In genomic region chr11:115421328-115421727, GRCm38 (mm10) we compare ENCODE assay signal across 9 mouse cellular contexts. TPM values are rescaled to one million over a fixed set of nuclear protein-coding genes. Genes with fewer than 3 reads are reported as not detected.
DNase-seq lines count a peak whose midpoint lies in the region; ATAC-seq and TF ChIP-seq lines count a peak whose summit lies in the region.
"Had no signal": no experiment of that assay in that cellular context is flagged by ENCODE, and none has a peak within 500 bp of the region (broad histone marks: within the 10 kb centered on the region; RNA-seq: fewer than 3 reads in every experiment).

No protein-coding gene starts in this region.

- WGBS in cerebellum, adult 2 months = 0% methylated on average over 1 of the region's 1 CpGs
- 52% methylated on average over 1 of the region's 1 CpGs for WGBS in lung, embryonic 16.5 days
- 71% methylated on average over 1 of the region's 1 CpGs for WGBS in limb, embryonic 11.5 days
- WGBS in stomach, embryonic 14.5 days = 53% methylated on average over 1 of the region's 1 CpGs

- H3K9me3 ChIP-seq in lung, embryonic 16.5 days (ENCODE audit: control insufficient read depth, low read length) = no peaks in the 10 kb centered on the region
- no peaks in the 10 kb centered on the region for H3K9me3 ChIP-seq in limb, embryonic 11.5 days (ENCODE audit: control insufficient read depth, low read length)
- H3K9me3 ChIP-seq in stomach, embryonic 14.5 days (ENCODE audit: control insufficient read depth, low read depth, low read length) = no peaks in the 10 kb centered on the region

- H3K4me1 ChIP-seq in cerebellum, adult 2 months (ENCODE audit: control insufficient read depth, insufficient read depth, low read length) = peaks cover 4% of the 10 kb centered on the region; the same call in 1 of the 2 replicates
- H3K4me1 ChIP-seq in lung, embryonic 16.5 days (replicated peaks; ENCODE audit: control insufficient read depth, insufficient read depth, low read length) = peaks cover 18% of the 10 kb centered on the region
- peaks cover 11% of the 10 kb centered on the region for H3K4me1 ChIP-seq in limb, embryonic 11.5 days (ENCODE audit: control insufficient read depth, insufficient read depth, low read length)
- peaks cover 18% of the 10 kb centered on the region for H3K4me1 ChIP-seq in stomach, embryonic 14.5 days (ENCODE audit: control insufficient read depth, insufficient read depth, low read length)

- TF ChIP-seq CTCF in cerebellum, adult 2 months (IDR thresholded peaks at IDR 0.05; ENCODE audit: borderline replicate concordance, insufficient read depth, low read depth, low read length) = no peak

- H3K27ac ChIP-seq in cerebellum, adult 2 months (ENCODE audit: insufficient read depth, low read length) = no peak overlapping the region
- H3K27ac ChIP-seq in lung, embryonic 16.5 days (ENCODE audit: low read length) = no peak overlapping the region
- H3K27ac ChIP-seq in limb, embryonic 11.5 days (replicated peaks; ENCODE audit: low read depth, low read length) = no peak overlapping the region
- H3K27ac ChIP-seq in stomach, embryonic 14.5 days (ENCODE audit: low read length) = no peak overlapping the region; the same call in 1 of the 2 replicates

- DNase-seq in cerebellum, adult 2 months = peak in 1 of 2 experiments; percentile 21
- DNase-seq in cerebellum, adult 11-12 months = no peak
- no peak for DNase-seq in lung, postnatal 14 days
- no peak for DNase-seq in limb, embryonic 11.5 days (ENCODE audit: low spot score)
- no peak for DNase-seq in thymus, postnatal 36 days
- DNase-seq: kidney, postnatal 14 days had no signal

- peak overlapping the region; percentile 96 for H3K9ac ChIP-seq in lung, embryonic 16.5 days (ENCODE audit: low read length)
- H3K9ac ChIP-seq in limb, embryonic 11.5 days (ENCODE audit: low read length) = no peak overlapping the region
- peak overlapping the region; percentile 96; the same call in 1 of the 2 replicates for H3K9ac ChIP-seq in stomach, embryonic 14.5 days (replicated peaks; ENCODE audit: low read depth, low read length)

- peak overlapping the region; percentile 89 for H3K4me2 ChIP-seq in lung, embryonic 16.5 days (ENCODE audit: low read depth, low read length)
- H3K4me2 ChIP-seq in limb, embryonic 11.5 days (ENCODE audit: low read depth, severe bottlenecking) = peak overlapping the region; percentile 97
- H3K4me2 ChIP-seq in stomach, embryonic 14.5 days (replicated peaks; ENCODE audit: low read depth, low read length) = peak overlapping the region; percentile 98

- ATAC-seq in lung, embryonic 16.5 days (ENCODE audit: low read depth) = no peak
- ATAC-seq in limb, embryonic 11.5 days (ENCODE audit: insufficient number of reproducible peaks, low FRiP score, low TSS enrichment, low read depth) = no peak
- no peak for ATAC-seq in stomach, embryonic 14.5 days (ENCODE audit: insufficient number of reproducible peaks, insufficient read depth, low FRiP score, low read depth)
- ATAC-seq in granulocyte monocyte progenitor cell, adult 5-6 weeks (replicated peaks; ENCODE audit: poor library complexity, severe bottlenecking) = no peak

- peak overlapping the region; percentile 64 for H3K4me3 ChIP-seq in cerebellum, adult 2 months (replicated peaks; ENCODE audit: insufficient read depth, low read depth, low read length)
- H3K4me3 ChIP-seq in lung, embryonic 16.5 days (ENCODE audit: low read length) = peak overlapping the region; percentile 88; the same call in 1 of the 2 replicates
- H3K4me3 ChIP-seq in limb, embryonic 11.5 days (ENCODE audit: low read depth, low read length) = peak overlapping the region; percentile 93
- H3K4me3 ChIP-seq in stomach, embryonic 14.5 days (ENCODE audit: low read depth, low read length) = peak overlapping the region; percentile 78; the same call in 1 of the 2 replicates

- peaks cover 14% of the 10 kb centered on the region; the same call in 1 of the 2 replicates for H3K36me3 ChIP-seq in lung, embryonic 16.5 days (ENCODE audit: control insufficient read depth, insufficient read depth, low read length)
- peaks cover 9% of the 10 kb centered on the region; the same call in 1 of the 2 replicates for H3K36me3 ChIP-seq in limb, embryonic 11.5 days (ENCODE audit: control insufficient read depth, insufficient read depth, low read length)
- H3K36me3 ChIP-seq in stomach, embryonic 14.5 days (ENCODE audit: control insufficient read depth, insufficient read depth, low read length) = peaks cover 21% of the 10 kb centered on the region

- TF ChIP-seq POLR2A in cerebellum, adult 2 months (IDR thresholded peaks at IDR 0.05; ENCODE audit: borderline replicate concordance, insufficient read depth, low read length) = no peak

- no peaks in the 10 kb centered on the region for H3K27me3 ChIP-seq in cerebellum, adult 2 months (ENCODE audit: control insufficient read depth, insufficient read depth, low read length)
- no peaks in the 10 kb centered on the region for H3K27me3 ChIP-seq in lung, embryonic 16.5 days (ENCODE audit: control insufficient read depth, insufficient read depth, low read depth, low read length)
- no peaks in the 10 kb centered on the region for H3K27me3 ChIP-seq in limb, embryonic 11.5 days (ENCODE audit: control insufficient read depth, insufficient read depth, low read length)
- no peaks in the 10 kb centered on the region for H3K27me3 ChIP-seq in stomach, embryonic 14.5 days (ENCODE audit: control insufficient read depth, insufficient read depth, low read length)

RNA-seq across cellular contexts. Expression of gene Kctd2, which starts 1.4 kb away (rescaled TPM):
- 93.6 and 98.0 TPM in 2 replicates for polyA plus RNA-seq in cerebellum, adult 2 months (2012; rRNA removed)
- polyA plus RNA-seq in lung, embryonic 16.5 days (2015; fragmentation: Nextera tagmentation; extraction: Ambion mirVana) = 3.4 and 4.3 TPM in 2 replicates
- polyA plus RNA-seq in limb, embryonic 11.5 days (2014; fragmentation: Nextera tagmentation; extraction: Ambion mirVana) = 17.6 and 23.5 TPM in 2 replicates
- 9.5 and 12.3 TPM in 2 replicates for polyA plus RNA-seq in stomach, embryonic 14.5 days (2014; fragmentation: Nextera tagmentation; extraction: Ambion mirVana)
- 16.4 and 19.4 TPM in 2 replicates for total RNA-seq in granulocyte monocyte progenitor cell, adult 5-6 weeks (2014; fragmentation: Nextera tagmentation)
- 9.5 and 9.6 TPM in 2 replicates for total RNA-seq in granulocyte monocyte progenitor cell, adult 5-6 weeks (2017)

RNA-seq across cellular contexts. Expression of gene Atp5h, which starts 1.6 kb away (rescaled TPM):
- polyA plus RNA-seq in cerebellum, adult 2 months (2012; rRNA removed) = 899 and 972 TPM in 2 replicates
- 822 and 823 TPM in 2 replicates for polyA plus RNA-seq in lung, embryonic 16.5 days (2015; fragmentation: Nextera tagmentation; extraction: Ambion mirVana)
- 943 and 945 TPM in 2 replicates for polyA plus RNA-seq in limb, embryonic 11.5 days (2014; fragmentation: Nextera tagmentation; extraction: Ambion mirVana)
- polyA plus RNA-seq in stomach, embryonic 14.5 days (2014; fragmentation: Nextera tagmentation; extraction: Ambion mirVana) = 832 and 848 TPM in 2 replicates
- total RNA-seq in granulocyte monocyte progenitor cell, adult 5-6 weeks (2014; fragmentation: Nextera tagmentation) = 783 and 971 TPM in 2 replicates
- total RNA-seq in granulocyte monocyte progenitor cell, adult 5-6 weeks (2017) = 804 and 885 TPM in 2 replicates

RNA-seq across cellular contexts. Expression of gene Mrpl58, which starts 17.8 kb away (rescaled TPM):
- polyA plus RNA-seq in cerebellum, adult 2 months (2012; rRNA removed) = 157 and 164 TPM in 2 replicates
- 203 and 205 TPM in 2 replicates for polyA plus RNA-seq in lung, embryonic 16.5 days (2015; fragmentation: Nextera tagmentation; extraction: Ambion mirVana)
- polyA plus RNA-seq in limb, embryonic 11.5 days (2014; fragmentation: Nextera tagmentation; extraction: Ambion mirVana) = 187 and 197 TPM in 2 replicates
- 206 and 208 TPM in 2 replicates for polyA plus RNA-seq in stomach, embryonic 14.5 days (2014; fragmentation: Nextera tagmentation; extraction: Ambion mirVana)
- 73.3 and 77.9 TPM in 2 replicates for total RNA-seq in granulocyte monocyte progenitor cell, adult 5-6 weeks (2014; fragmentation: Nextera tagmentation)
- total RNA-seq in granulocyte monocyte progenitor cell, adult 5-6 weeks (2017) = 91.3 and 109 TPM in 2 replicates

RNA-seq across cellular contexts. Expression of gene Trim80, which starts 19.0 kb away (rescaled TPM):
- polyA plus RNA-seq in cerebellum, adult 2 months (2012; rRNA removed) = 0.15 and 0.25 TPM in 2 replicates
- polyA plus RNA-seq in lung, embryonic 16.5 days (2015; fragmentation: Nextera tagmentation; extraction: Ambion mirVana) = not detected in 2 replicates
- 0.21 TPM in 1 of 2 replicates, not detected in the other for polyA plus RNA-seq in limb, embryonic 11.5 days (2014; fragmentation: Nextera tagmentation; extraction: Ambion mirVana)
- not detected in 2 replicates for polyA plus RNA-seq in stomach, embryonic 14.5 days (2014; fragmentation: Nextera tagmentation; extraction: Ambion mirVana)
- total RNA-seq in granulocyte monocyte progenitor cell, adult 5-6 weeks (2014; fragmentation: Nextera tagmentation) = not detected in 2 replicates
- not detected in 2 replicates for total RNA-seq in granulocyte monocyte progenitor cell, adult 5-6 weeks (2017)

RNA-seq across cellular contexts. Expression of gene Cdr2l, which starts 39.6 kb away (rescaled TPM):
- 53.7 and 54.3 TPM in 2 replicates for polyA plus RNA-seq in cerebellum, adult 2 months (2012; rRNA removed)
- polyA plus RNA-seq in lung, embryonic 16.5 days (2015; fragmentation: Nextera tagmentation; extraction: Ambion mirVana) = 11.5 and 12.0 TPM in 2 replicates
- polyA plus RNA-seq in limb, embryonic 11.5 days (2014; fragmentation: Nextera tagmentation; extraction: Ambion mirVana) = 14.6 and 15.1 TPM in 2 replicates
- 12.6 and 13.0 TPM in 2 replicates for polyA plus RNA-seq in stomach, embryonic 14.5 days (2014; fragmentation: Nextera tagmentation; extraction: Ambion mirVana)
- 0.68 TPM in 1 of 2 replicates, not detected in the other for total RNA-seq in granulocyte monocyte progenitor cell, adult 5-6 weeks (2014; fragmentation: Nextera tagmentation)
- 0.67 TPM in 1 of 2 replicates, not detected in the other for total RNA-seq in granulocyte monocyte progenitor cell, adult 5-6 weeks (2017)
